Mouse (Mus musculus): ENCODE results near the gene Ttc7b. TPM values are rescaled to one million over a fixed set of nuclear protein-coding genes. Genes with fewer than 3 reads are reported as not detected.

Ttc7b gene
- polyA plus RNA-seq, 1 experiment from 2014 or later: 7.3 TPM

DNA sequence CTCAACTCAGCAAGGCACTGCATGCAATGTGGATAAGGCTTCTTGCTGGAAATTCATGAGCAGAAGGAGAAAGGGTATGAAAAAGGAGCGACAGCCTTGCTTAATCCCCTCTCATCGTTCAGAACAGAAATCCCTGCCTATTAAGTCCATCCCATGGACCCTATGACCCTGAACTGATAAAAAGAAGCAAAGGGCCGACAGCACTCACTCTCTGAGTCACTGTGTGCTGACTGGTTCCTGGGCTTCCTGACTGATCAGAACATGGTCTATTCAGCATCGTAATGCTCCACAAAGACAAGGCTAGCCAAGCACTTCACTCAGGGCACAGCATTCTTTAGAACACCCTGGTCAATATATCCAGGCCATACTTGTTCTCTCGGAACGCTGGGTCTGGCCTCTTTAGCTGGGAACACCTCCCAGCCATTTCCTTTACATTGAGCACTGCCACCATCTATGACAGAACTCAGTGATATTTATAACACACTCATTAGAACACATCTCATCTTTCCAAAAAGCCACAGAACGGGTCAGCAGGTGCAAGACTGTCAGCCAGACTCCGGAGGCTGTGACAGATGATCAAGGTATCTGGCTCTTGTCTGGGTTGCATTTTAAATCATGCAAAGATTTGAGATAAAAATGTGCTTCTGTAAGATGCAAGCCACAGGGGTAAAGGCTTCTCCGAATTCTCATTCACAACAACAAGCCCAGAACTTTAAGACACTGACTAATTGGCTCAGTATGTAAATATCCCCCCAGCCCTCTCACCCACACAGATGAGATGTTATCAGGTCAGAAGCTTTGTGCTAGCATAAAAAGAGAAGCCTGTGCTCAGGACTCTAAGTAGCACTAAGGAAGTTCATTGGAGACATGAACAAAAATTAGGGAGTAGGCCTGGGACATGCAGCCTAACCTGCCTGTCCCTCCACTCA lies 100.4 kb downstream of the Ttc7b start:
- H3K9ac ChIP-seq: 0 out of 2 replicates have a peak overlapping the region, but pooled peaks have one; percentile 29

GRCm38 (mm10) chr12:100415802-100416201 lies 104.8 kb downstream of the Ttc7b start:
- H3K4me3 ChIP-seq: no peak overlapping the region

More for the DNA sequence above, 100.4 kb downstream of the Ttc7b start:
- Histone ChIP-seq H3K4me2 (no peak overlapping the region), H3K36me3 (no peaks in the 10 kb centered on the region), H3K4me3 (no peak overlapping the region), H3K9me3 (no peaks in the 10 kb centered on the region), H3K4me1 (replicated peaks) (peaks cover 17% of the 10 kb centered on the region), H3K27me3 (no peaks in the 10 kb centered on the region), H3K27ac (no peak overlapping the region)
- no peak for ATAC-seq (ENCODE audit: low FRiP score)
- 72% methylated on average over 9 of the region's 9 CpGs for WGBS

GRCm38 (mm10) chr12:100414717-100415398 lies 105.8 kb downstream of the Ttc7b start:
- ATAC-seq (ENCODE audit: low FRiP score): 0 out of 2 replicates have a peak, but pooled peaks have one; percentile 36
- WGBS: 78% methylated on average over 14 of the region's 14 CpGs
- H3K4me1 ChIP-seq (replicated peaks): 0 out of 2 replicates have a peak, but pooled peaks cover 8% of the 10 kb centered on the region
- no peak overlapping the region for H3K9ac ChIP-seq
- H3K4me3 ChIP-seq: no peak overlapping the region
- no peaks in the 10 kb centered on the region for H3K9me3 ChIP-seq
- no peaks in the 10 kb centered on the region for H3K27me3 ChIP-seq
- H3K4me2 ChIP-seq: no peak overlapping the region
- peaks cover 24% of the 10 kb centered on the region for H3K36me3 ChIP-seq
- H3K27ac ChIP-seq: no peak overlapping the region

More at GRCm38 (mm10) chr12:100415802-100416201, 104.8 kb downstream of the Ttc7b start:
- Histone ChIP-seq H3K9ac (no peak overlapping the region), H3K4me2 (no peak overlapping the region), H3K4me1 (replicated peaks) (peaks cover 15% of the 10 kb centered on the region), H3K36me3 (peaks cover 24% of the 10 kb centered on the region), H3K27ac (no peak overlapping the region), H3K27me3 (no peaks in the 10 kb centered on the region), H3K9me3 (no peaks in the 10 kb centered on the region)
- 81% methylated on average over 6 of the region's 6 CpGs for WGBS
- ATAC-seq (ENCODE audit: low FRiP score): no peak

GRCm38 (mm10) chr12:100408714-100409113 lies 111.9 kb downstream of the Ttc7b start:
- Histone ChIP-seq H3K4me1 (replicated peaks) (peaks cover 29% of the 10 kb centered on the region), H3K9me3 (no peaks in the 10 kb centered on the region), H3K27ac (no peak overlapping the region), H3K4me2 (no peak overlapping the region), H3K4me3 (no peak overlapping the region), H3K9ac (no peak overlapping the region), H3K36me3 (peaks cover 18% of the 10 kb centered on the region), H3K27me3 (no peaks in the 10 kb centered on the region)
- WGBS: 91% methylated on average over 11 of the region's 11 CpGs
- no peak for ATAC-seq (ENCODE audit: low FRiP score)

DNA sequence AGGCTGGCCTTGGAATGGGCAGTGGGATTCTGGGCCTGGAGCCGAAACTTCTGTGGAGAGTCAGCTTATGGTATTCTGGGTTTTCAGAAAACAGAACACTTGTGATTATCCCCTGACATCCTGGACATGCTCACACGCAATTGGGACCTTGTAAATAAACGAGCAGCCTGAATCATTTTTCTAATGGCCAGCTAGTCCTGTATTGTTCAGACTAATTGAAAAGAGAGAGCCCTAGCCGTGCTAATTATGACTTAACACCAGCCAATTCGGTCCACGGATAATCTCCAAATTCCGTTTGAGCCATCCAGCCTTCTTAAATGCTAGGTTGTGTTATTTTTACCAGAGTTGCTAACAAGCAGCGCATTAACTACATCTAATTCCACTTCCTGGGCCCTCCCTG lies 112.5 kb downstream of the Ttc7b start:
- WGBS: 62% methylated on average over 8 of the region's 8 CpGs

GRCm38 (mm10) chr12:100407371-100407770 lies 113.3 kb downstream of the Ttc7b start:
- H3K4me2 ChIP-seq: no peak overlapping the region
- no peaks in the 10 kb centered on the region for H3K27me3 ChIP-seq
- no peak overlapping the region for H3K4me3 ChIP-seq
- peak overlapping the region; percentile 60 for H3K27ac ChIP-seq
- no peak overlapping the region for H3K9ac ChIP-seq
- peaks cover 29% of the 10 kb centered on the region for H3K4me1 ChIP-seq (replicated peaks)
- WGBS: 39% methylated on average over 7 of the region's 7 CpGs
- no peak for ATAC-seq (ENCODE audit: low FRiP score)
- H3K9me3 ChIP-seq: no peaks in the 10 kb centered on the region
- H3K36me3 ChIP-seq: peaks cover 19% of the 10 kb centered on the region

More for the DNA sequence above, 112.5 kb downstream of the Ttc7b start:
- ATAC-seq (ENCODE audit: low FRiP score): no peak
- H3K4me2 ChIP-seq: no peak overlapping the region
- peaks cover 29% of the 10 kb centered on the region for H3K4me1 ChIP-seq (replicated peaks)
- H3K36me3 ChIP-seq: peaks cover 18% of the 10 kb centered on the region
- H3K9ac ChIP-seq: no peak overlapping the region
- no peaks in the 10 kb centered on the region for H3K27me3 ChIP-seq
- no peaks in the 10 kb centered on the region for H3K9me3 ChIP-seq
- H3K4me3 ChIP-seq: no peak overlapping the region
- no peak overlapping the region for H3K27ac ChIP-seq

GRCm38 (mm10) chr12:100406094-100406493 lies 114.5 kb downstream of the Ttc7b start:
- 78% methylated on average over 11 of the region's 11 CpGs for WGBS
- Histone ChIP-seq H3K9ac (no peak overlapping the region), H3K27me3 (no peaks in the 10 kb centered on the region), H3K27ac (0 out of 2 replicates have a peak overlapping the region, but pooled peaks have one; percentile 2), H3K36me3 (peaks cover 30% of the 10 kb centered on the region), H3K4me1 (replicated peaks) (peaks cover 29% of the 10 kb centered on the region), H3K4me2 (no peak overlapping the region), H3K9me3 (no peaks in the 10 kb centered on the region), H3K4me3 (no peak overlapping the region)
- ATAC-seq (ENCODE audit: low FRiP score): no peak

DNA sequence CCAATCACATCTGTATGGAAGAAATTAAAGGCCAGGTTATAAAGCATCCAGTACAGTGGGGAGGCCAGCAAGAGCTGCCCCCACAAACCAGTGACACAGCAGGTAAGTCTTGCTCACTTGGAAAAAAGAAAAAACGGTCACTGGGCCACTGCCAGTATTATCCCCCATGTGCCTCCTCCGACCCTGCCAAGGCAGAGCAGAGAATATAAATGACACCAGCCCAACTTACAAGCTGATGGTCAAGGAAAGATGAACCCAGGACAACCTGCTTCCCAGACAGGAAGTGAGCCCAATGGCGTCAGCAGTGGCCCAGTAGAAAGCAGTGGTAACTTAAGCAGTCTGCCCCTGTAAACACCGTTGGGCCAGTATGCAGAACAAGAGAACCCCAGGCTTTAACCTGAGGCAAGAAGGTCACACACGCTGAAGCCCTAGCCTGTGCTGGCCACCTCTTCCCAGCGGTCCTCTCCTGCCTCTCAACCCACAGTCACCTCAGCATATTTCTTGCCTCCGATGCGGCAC lies 115.1 kb downstream of the Ttc7b start:
- Histone ChIP-seq H3K4me3 (no peak overlapping the region), H3K36me3 (peaks cover 35% of the 10 kb centered on the region), H3K4me2 (no peak overlapping the region), H3K4me1 (replicated peaks) (peaks cover 29% of the 10 kb centered on the region), H3K9me3 (no peaks in the 10 kb centered on the region), H3K27ac (no peak overlapping the region), H3K27me3 (no peaks in the 10 kb centered on the region), H3K9ac (no peak overlapping the region)
- 88% methylated on average over 8 of the region's 8 CpGs for WGBS
- no peak for ATAC-seq (ENCODE audit: low FRiP score)

GRCm38 (mm10) chr12:100404430-100404829 lies 116.2 kb downstream of the Ttc7b start:
- H3K27me3 ChIP-seq: no peaks in the 10 kb centered on the region
- peaks cover 29% of the 10 kb centered on the region for H3K4me1 ChIP-seq (replicated peaks)
- no peak overlapping the region for H3K27ac ChIP-seq
- no peak for ATAC-seq (ENCODE audit: low FRiP score)
- H3K9me3 ChIP-seq: no peaks in the 10 kb centered on the region
- H3K4me3 ChIP-seq: no peak overlapping the region
- peaks cover 35% of the 10 kb centered on the region for H3K36me3 ChIP-seq
- no peak overlapping the region for H3K4me2 ChIP-seq
- 85% methylated on average over 3 of the region's 3 CpGs for WGBS
- no peak overlapping the region for H3K9ac ChIP-seq

GRCm38 (mm10) chr12:100403005-100403324 lies 117.7 kb downstream of the Ttc7b start:
- Histone ChIP-seq H3K4me2 (no peak overlapping the region), H3K27me3 (no peaks in the 10 kb centered on the region), H3K36me3 (peaks cover 35% of the 10 kb centered on the region), H3K27ac (no peak overlapping the region; the same call in 1 of the 2 replicates), H3K9me3 (no peaks in the 10 kb centered on the region), H3K4me3 (no peak overlapping the region), H3K4me1 (replicated peaks) (peaks cover 32% of the 10 kb centered on the region), H3K9ac (no peak overlapping the region)
- no peak for ATAC-seq (ENCODE audit: low FRiP score)
- WGBS: 90% methylated on average over 4 of the region's 4 CpGs

DNA sequence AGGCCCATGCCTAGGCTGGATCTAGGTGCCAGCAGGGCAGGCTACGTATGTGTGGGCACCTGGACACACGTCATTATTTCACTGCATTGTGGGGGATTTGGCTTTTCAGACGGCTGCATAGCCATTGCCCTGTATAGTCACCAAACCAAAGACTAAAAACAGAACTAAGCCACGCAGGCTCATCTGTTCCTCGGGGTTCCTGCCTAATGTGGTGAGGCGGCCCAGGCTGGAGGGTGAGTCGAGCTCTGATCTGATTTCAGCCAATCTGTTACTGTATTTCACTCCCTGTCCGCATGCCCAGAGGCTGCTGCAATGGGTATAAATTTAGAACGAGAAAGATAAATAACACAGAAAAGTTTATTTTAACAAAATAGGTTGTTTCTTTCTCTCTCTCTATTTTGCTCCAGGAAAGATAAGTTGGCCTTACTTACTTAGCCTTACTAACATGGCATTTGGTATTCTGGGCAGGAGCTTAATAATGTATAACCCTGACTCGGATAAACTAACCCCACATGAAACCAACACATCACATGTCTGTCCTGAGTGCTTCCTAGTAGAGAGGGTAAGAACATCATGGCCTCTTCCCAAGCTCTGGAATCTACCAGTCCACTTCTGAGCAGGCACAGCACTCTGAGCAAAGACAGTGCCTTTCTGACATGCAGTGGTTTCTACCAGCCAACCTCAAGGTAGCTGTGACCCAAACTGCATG lies 118.2 kb downstream of the Ttc7b start:
- Histone ChIP-seq H3K4me2 (no peak overlapping the region), H3K9me3 (no peaks in the 10 kb centered on the region), H3K36me3 (peaks cover 35% of the 10 kb centered on the region), H3K9ac (no peak overlapping the region), H3K27me3 (no peaks in the 10 kb centered on the region), H3K4me3 (no peak overlapping the region), H3K4me1 (replicated peaks) (peaks cover 33% of the 10 kb centered on the region), H3K27ac (no peak overlapping the region)
- no peak for ATAC-seq (ENCODE audit: low FRiP score)
- 94% methylated on average over 10 of the region's 10 CpGs for WGBS

DNA sequence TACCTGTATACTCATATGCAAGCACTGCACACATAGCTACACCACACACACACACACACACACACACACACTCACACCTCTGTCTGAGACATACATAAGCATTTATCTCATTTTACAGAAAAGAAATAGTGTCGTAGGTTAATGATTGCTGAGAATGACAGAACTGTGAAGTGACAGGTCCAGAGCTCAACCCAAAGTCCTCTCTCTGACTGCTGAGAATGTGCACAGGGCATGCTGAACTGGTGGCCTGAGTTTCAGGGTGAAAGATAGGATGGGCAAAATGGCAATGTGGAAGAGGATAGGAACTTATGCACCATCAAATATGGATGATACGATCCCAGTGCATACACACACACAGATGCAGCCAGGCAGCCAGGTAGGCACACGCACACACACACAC lies 120.5 kb downstream of the Ttc7b start:
- no peak for ATAC-seq (ENCODE audit: low FRiP score)
- Histone ChIP-seq H3K9ac (no peak overlapping the region), H3K4me3 (no peak overlapping the region), H3K36me3 (peaks cover 33% of the 10 kb centered on the region), H3K4me2 (no peak overlapping the region), H3K4me1 (replicated peaks) (peaks cover 19% of the 10 kb centered on the region), H3K9me3 (no peaks in the 10 kb centered on the region), H3K27me3 (no peaks in the 10 kb centered on the region), H3K27ac (no peak overlapping the region)
- over 99% methylated on average over 3 of the region's 3 CpGs for WGBS
